Mouse (Mus musculus): ENCODE results near the gene Rps15. TPM values are rescaled to one million over a fixed set of nuclear protein-coding genes. Genes with fewer than 3 reads are reported as not detected.

Rps15 gene
- polyA plus RNA-seq, 1 experiment from 2014 or later: 798 TPM

GRCm38 (mm10) chr10:80250573-80250972 is 41.7 kb upstream of the Rps15 start:
- no peaks in the 10 kb centered on the region for H3K27me3 ChIP-seq (ENCODE audit: control insufficient read depth, insufficient read depth, low read length)
- H3K36me3 ChIP-seq (ENCODE audit: control insufficient read depth, insufficient read depth, low read length): peaks cover 6% of the 10 kb centered on the region; the same call in 1 of the 2 replicates
- peak overlapping the region; percentile 75; the same call in 1 of the 2 replicates for H3K4me3 ChIP-seq (ENCODE audit: low read depth, low read length)
- H3K9ac ChIP-seq (ENCODE audit: low read depth, low read length): no peak overlapping the region
- no peaks in the 10 kb centered on the region; the same call in 1 of the 2 replicates for H3K4me1 ChIP-seq (replicated peaks; ENCODE audit: control insufficient read depth, insufficient read depth, low read length)
- ATAC-seq (ENCODE audit: low FRiP score): no peak
- 84% methylated on average over 4 of the region's 4 CpGs for WGBS
- H3K27ac ChIP-seq (ENCODE audit: low read depth, low read length): no peak overlapping the region
- H3K4me2 ChIP-seq (replicated peaks; ENCODE audit: low read depth, low read length): peak overlapping the region; percentile 74; the same call in 1 of the 2 replicates
- no peak for DNase-seq (ENCODE audit: low spot score)
- no peaks in the 10 kb centered on the region for H3K9me3 ChIP-seq (ENCODE audit: control insufficient read depth, low read length)

DNA sequence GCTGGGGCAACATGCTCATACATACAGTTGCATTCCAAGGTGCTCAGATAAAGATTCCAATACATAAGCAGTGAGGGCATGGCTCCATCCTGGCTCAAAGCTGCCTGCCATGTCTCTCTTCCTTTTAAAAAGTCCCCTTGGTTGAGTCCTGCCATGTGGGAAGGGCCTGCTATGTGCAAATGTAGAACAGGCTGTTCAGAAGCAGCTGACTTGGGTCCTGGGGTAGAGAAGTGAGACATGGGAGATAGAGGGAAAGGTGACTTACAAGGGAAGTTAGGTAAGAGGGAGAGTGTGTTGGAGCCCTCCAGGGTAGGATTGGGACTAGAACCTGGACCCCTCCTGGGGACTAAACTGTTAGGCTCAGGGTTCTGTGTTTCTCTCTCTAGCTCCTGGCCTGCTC is 40.2 kb upstream of the Rps15 start:
- H3K4me1 ChIP-seq (replicated peaks; ENCODE audit: control insufficient read depth, insufficient read depth, low read length): no peaks in the 10 kb centered on the region; the same call in 1 of the 2 replicates
- H3K27ac ChIP-seq (ENCODE audit: low read depth, low read length): no peak overlapping the region
- no peak overlapping the region for H3K4me2 ChIP-seq (replicated peaks; ENCODE audit: low read depth, low read length)
- no peak overlapping the region for H3K4me3 ChIP-seq (ENCODE audit: low read depth, low read length)
- no peak overlapping the region for H3K9ac ChIP-seq (ENCODE audit: low read depth, low read length)
- peaks cover 8% of the 10 kb centered on the region; the same call in 1 of the 2 replicates for H3K36me3 ChIP-seq (ENCODE audit: control insufficient read depth, insufficient read depth, low read length)
- no peaks in the 10 kb centered on the region for H3K27me3 ChIP-seq (ENCODE audit: control insufficient read depth, insufficient read depth, low read length)
- H3K9me3 ChIP-seq (ENCODE audit: control insufficient read depth, low read length): no peaks in the 10 kb centered on the region
- ATAC-seq (ENCODE audit: low FRiP score): no peak
- no peak for DNase-seq (ENCODE audit: low spot score)

DNA sequence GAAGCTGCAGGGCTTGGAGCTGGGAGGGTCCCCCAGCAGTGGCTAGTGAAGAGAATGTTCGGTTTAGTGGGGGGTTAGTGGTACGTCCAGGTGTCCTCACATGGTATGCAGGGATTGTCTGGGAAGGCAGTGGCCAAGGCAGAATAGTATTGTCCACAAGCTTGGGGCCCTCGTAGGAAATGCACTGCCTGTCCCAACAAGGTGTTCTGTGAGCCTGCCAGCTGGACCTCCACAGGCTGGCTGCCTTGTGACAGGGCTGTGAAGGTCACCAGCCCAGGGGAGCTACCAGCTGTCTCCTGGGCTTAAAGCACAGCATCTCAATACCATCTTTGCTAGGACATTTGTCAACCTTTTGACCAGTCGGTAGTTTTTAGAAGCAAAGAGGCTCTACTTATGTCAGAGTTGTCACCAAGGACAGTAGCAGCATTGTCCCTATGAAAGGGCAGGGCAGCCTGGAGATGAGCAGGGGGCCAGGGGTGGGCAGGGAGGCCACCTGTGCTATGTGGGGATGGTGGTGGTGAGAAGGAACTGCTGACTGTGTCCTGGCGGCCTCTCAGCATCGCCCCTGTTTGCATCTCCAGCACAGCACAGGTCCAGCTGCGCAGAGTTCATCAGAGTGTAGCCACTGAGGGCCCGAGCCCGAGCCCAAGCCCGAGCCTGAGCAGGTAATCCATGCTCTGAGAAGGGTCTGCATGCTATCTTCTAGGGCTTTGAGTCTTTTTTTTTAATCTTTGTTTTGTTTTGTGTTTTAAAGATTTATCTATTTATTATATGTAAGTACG is 39.6 kb upstream of the Rps15 start:
- H3K4me3 ChIP-seq (ENCODE audit: low read depth, low read length): no peak overlapping the region
- no peak overlapping the region for H3K27ac ChIP-seq (ENCODE audit: low read depth, low read length)
- no peak overlapping the region for H3K9ac ChIP-seq (ENCODE audit: low read depth, low read length)
- H3K4me1 ChIP-seq (replicated peaks; ENCODE audit: control insufficient read depth, insufficient read depth, low read length): no peaks in the 10 kb centered on the region; the same call in 1 of the 2 replicates
- no peak for ATAC-seq (ENCODE audit: low FRiP score)
- no peak for DNase-seq (ENCODE audit: low spot score)
- H3K9me3 ChIP-seq (ENCODE audit: control insufficient read depth, low read length): no peaks in the 10 kb centered on the region
- 95% methylated on average over 11 of the region's 11 CpGs for WGBS
- no peaks in the 10 kb centered on the region for H3K27me3 ChIP-seq (ENCODE audit: control insufficient read depth, insufficient read depth, low read length)
- H3K36me3 ChIP-seq (ENCODE audit: control insufficient read depth, insufficient read depth, low read length): peaks cover 8% of the 10 kb centered on the region; the same call in 1 of the 2 replicates
- no peak overlapping the region for H3K4me2 ChIP-seq (replicated peaks; ENCODE audit: low read depth, low read length)

DNA sequence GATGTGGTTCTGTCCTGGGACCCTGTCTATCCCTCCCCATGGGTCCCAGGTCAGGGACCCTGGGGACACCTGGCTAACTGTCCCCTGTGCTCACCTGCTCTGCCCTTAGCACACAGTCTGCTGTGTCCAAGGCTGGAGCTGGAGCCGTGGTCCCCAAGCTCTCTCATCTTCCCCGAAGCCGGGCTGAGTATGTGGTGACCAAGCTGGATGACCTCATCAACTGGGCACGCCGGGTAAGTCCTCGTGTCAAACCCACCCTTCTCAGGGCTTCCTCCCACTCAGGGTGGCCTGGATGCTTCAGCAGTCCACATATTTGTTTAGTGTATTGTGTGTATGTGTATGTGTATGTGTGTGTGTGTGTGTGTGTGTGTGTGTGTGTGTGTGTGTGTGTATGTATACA is 38.7 kb upstream of the Rps15 start:
- Histone ChIP-seq H3K27me3 (ENCODE audit: control insufficient read depth, insufficient read depth, low read length) (no peaks in the 10 kb centered on the region), H3K36me3 (ENCODE audit: control insufficient read depth, insufficient read depth, low read length) (peaks cover 8% of the 10 kb centered on the region; the same call in 1 of the 2 replicates), H3K9me3 (ENCODE audit: control insufficient read depth, low read length) (no peaks in the 10 kb centered on the region), H3K4me3 (ENCODE audit: low read depth, low read length) (no peak overlapping the region), H3K9ac (ENCODE audit: low read depth, low read length) (no peak overlapping the region), H3K4me2 (replicated peaks; ENCODE audit: low read depth, low read length) (no peak overlapping the region), H3K27ac (ENCODE audit: low read depth, low read length) (no peak overlapping the region), H3K4me1 (replicated peaks; ENCODE audit: control insufficient read depth, insufficient read depth, low read length) (no peaks in the 10 kb centered on the region; the same call in 1 of the 2 replicates)
- ATAC-seq (ENCODE audit: low FRiP score) (no peak), DNase-seq (ENCODE audit: low spot score) (no peak)
- WGBS: 91% methylated on average over 6 of the region's 6 CpGs

DNA sequence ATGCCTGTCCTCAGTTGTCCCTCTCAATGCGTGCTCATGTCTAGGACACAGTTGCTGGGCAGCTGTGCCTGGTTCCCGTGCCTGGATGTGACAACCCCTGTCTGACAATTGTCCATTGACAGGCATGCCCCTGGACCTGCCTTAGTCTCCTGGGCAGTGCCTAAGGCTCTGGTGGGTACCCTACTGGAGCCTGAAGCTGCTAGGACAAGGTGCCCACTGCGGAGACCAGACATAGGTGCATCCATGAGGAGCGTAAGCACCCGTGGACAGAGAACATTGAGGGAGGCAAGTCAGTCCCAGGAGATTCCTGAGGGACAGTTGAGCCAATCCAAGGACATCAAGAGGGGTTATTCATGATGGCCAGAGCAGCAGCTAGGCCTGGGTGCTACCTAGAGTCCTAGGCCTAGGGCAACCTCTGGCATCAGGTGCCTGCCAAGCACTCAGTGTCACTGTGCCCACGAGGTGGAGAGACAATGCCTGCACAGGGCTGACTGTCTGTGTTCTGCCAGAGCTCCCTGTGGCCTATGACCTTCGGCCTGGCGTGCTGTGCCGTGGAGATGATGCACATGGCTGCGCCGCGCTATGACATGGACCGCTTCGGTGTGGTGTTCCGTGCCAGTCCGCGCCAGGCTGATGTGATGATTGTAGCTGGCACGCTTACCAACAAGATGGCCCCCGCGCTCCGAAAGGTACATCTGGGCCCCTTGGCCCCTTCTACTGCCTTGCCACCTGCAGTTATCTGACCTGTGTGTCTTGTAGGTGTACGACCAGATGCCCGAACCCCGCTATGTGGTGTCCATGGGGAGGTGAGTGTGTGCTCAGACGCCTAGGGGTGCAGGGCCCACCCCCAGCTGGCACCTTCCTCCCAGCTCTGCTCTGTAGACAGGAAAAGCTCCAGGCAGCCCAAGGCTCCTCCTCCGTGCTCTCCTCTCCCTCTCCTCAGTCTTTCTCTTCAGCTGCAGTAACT is 37.6 kb upstream of the Rps15 start:
- Histone ChIP-seq H3K4me1 (replicated peaks; ENCODE audit: control insufficient read depth, insufficient read depth, low read length) (peaks cover 2% of the 10 kb centered on the region; the same call in 1 of the 2 replicates), H3K9me3 (ENCODE audit: control insufficient read depth, low read length) (no peaks in the 10 kb centered on the region), H3K27ac (ENCODE audit: low read depth, low read length) (no peak overlapping the region), H3K36me3 (ENCODE audit: control insufficient read depth, insufficient read depth, low read length) (peaks cover 8% of the 10 kb centered on the region; the same call in 1 of the 2 replicates), H3K4me2 (replicated peaks; ENCODE audit: low read depth, low read length) (no peak overlapping the region), H3K9ac (ENCODE audit: low read depth, low read length) (no peak overlapping the region), H3K4me3 (ENCODE audit: low read depth, low read length) (no peak overlapping the region), H3K27me3 (ENCODE audit: control insufficient read depth, insufficient read depth, low read length) (no peaks in the 10 kb centered on the region)
- WGBS: 96% methylated on average over 26 of the region's 26 CpGs
- no peak for ATAC-seq (ENCODE audit: low FRiP score)
- no peak for DNase-seq (ENCODE audit: low spot score)

- DNase-seq (ENCODE audit: low spot score): no peak
- Histone ChIP-seq H3K4me2 (replicated peaks; ENCODE audit: low read depth, low read length) (no peak overlapping the region), H3K9me3 (ENCODE audit: control insufficient read depth, low read length) (no peaks in the 10 kb centered on the region), H3K4me1 (replicated peaks; ENCODE audit: control insufficient read depth, insufficient read depth, low read length) (peaks cover 10% of the 10 kb centered on the region), H3K27ac (ENCODE audit: low read depth, low read length) (no peak overlapping the region), H3K36me3 (ENCODE audit: control insufficient read depth, insufficient read depth, low read length) (peaks cover 8% of the 10 kb centered on the region; the same call in 1 of the 2 replicates), H3K4me3 (ENCODE audit: low read depth, low read length) (no peak overlapping the region), H3K27me3 (ENCODE audit: control insufficient read depth, insufficient read depth, low read length) (no peaks in the 10 kb centered on the region), H3K9ac (ENCODE audit: low read depth, low read length) (no peak overlapping the region)
- 91% methylated on average over 5 of the region's 5 CpGs for WGBS
- ATAC-seq (ENCODE audit: low FRiP score): no peak
Measured at GRCm38 (mm10) chr10:80255881-80256535, 36.2 kb upstream of the Rps15 start.

GRCm38 (mm10) chr10:80257936-80258335 is 34.3 kb upstream of the Rps15 start:
- ATAC-seq (ENCODE audit: low FRiP score) (no peak), DNase-seq (ENCODE audit: low spot score) (no peak)
- no peak overlapping the region for H3K27ac ChIP-seq (ENCODE audit: low read depth, low read length)
- H3K9me3 ChIP-seq (ENCODE audit: control insufficient read depth, low read length): no peaks in the 10 kb centered on the region
- peaks cover 8% of the 10 kb centered on the region; the same call in 1 of the 2 replicates for H3K36me3 ChIP-seq (ENCODE audit: control insufficient read depth, insufficient read depth, low read length)
- no peaks in the 10 kb centered on the region for H3K27me3 ChIP-seq (ENCODE audit: control insufficient read depth, insufficient read depth, low read length)
- H3K4me3 ChIP-seq (ENCODE audit: low read depth, low read length): no peak overlapping the region
- no peak overlapping the region for H3K4me2 ChIP-seq (replicated peaks; ENCODE audit: low read depth, low read length)
- peaks cover 11% of the 10 kb centered on the region for H3K4me1 ChIP-seq (replicated peaks; ENCODE audit: control insufficient read depth, insufficient read depth, low read length)
- whole genome bisulfite sequencing: 85% methylated on average over 2 of the region's 2 CpGs
- no peak overlapping the region for H3K9ac ChIP-seq (ENCODE audit: low read depth, low read length)

GRCm38 (mm10) chr10:80258752-80259462 is 33.3 kb upstream of the Rps15 start:
- Histone ChIP-seq H3K4me1 (replicated peaks; ENCODE audit: control insufficient read depth, insufficient read depth, low read length) (peaks cover 11% of the 10 kb centered on the region), H3K36me3 (ENCODE audit: control insufficient read depth, insufficient read depth, low read length) (peaks cover 8% of the 10 kb centered on the region; the same call in 1 of the 2 replicates), H3K4me3 (ENCODE audit: low read depth, low read length) (no peak overlapping the region; the same call in 1 of the 2 replicates), H3K4me2 (replicated peaks; ENCODE audit: low read depth, low read length) (peak overlapping the region; percentile 93; the same call in 1 of the 2 replicates), H3K27me3 (ENCODE audit: control insufficient read depth, insufficient read depth, low read length) (no peaks in the 10 kb centered on the region), H3K27ac (ENCODE audit: low read depth, low read length) (no peak overlapping the region), H3K9me3 (ENCODE audit: control insufficient read depth, low read length) (no peaks in the 10 kb centered on the region), H3K9ac (ENCODE audit: low read depth, low read length) (no peak overlapping the region)
- ATAC-seq (ENCODE audit: low FRiP score): no peak
- no peak for DNase-seq (ENCODE audit: low spot score)
- 89% methylated on average over 14 of the region's 14 CpGs for WGBS

Measured in hindbrain, embryonic 11.5 days (tissue).